Mouse (Mus musculus) cerebellum, adult 2 months (tissue): Measurements from ENCODE around the gene Zmynd10. TPM values are rescaled to one million over a fixed set of nuclear protein-coding genes. Genes with fewer than 3 reads are reported as not detected.
A peak's percentile ranks its signal among the peaks of the same experiment; 100 is the strongest.

Source experiments
- DNase-seq, 2 experiments: peaks; one replicate each; pipeline ENCODE4 v3.0.0; 2021
- H3K27ac ChIP-seq: fragments of 200-500 bp; 2 replicates; pipeline ENCODE4 v1.5.1; 2012; ENCODE audit warnings: low read length, control low read depth, inconsistent platforms; ENCODE audit not compliant: insufficient read depth
- H3K27me3 ChIP-seq: fragments of 200-500 bp; 2 replicates; pipeline ENCODE4 v1.6.1; 2012; ENCODE audit warnings: inconsistent platforms, mild to moderate bottlenecking, low read length, moderate library complexity; ENCODE audit not compliant: control insufficient read depth, insufficient read depth
- H3K4me1 ChIP-seq: fragments of 200-500 bp; 2 replicates; pipeline ENCODE4 v1.6.1; 2011; ENCODE audit warnings: low read length; ENCODE audit not compliant: control insufficient read depth, insufficient read depth
- H3K4me3 ChIP-seq: fragments of 200-500 bp; replicated peaks from 2 replicates; pipeline ENCODE3; 2011; ENCODE audit warnings: mild to moderate bottlenecking, low read depth, low read length, control low read depth; ENCODE audit not compliant: insufficient read depth
- CTCF ChIP-seq: fragments of 200-500 bp; IDR thresholded peaks from 2 replicates; pipeline ENCODE4 v1.5.1; 2011; ENCODE audit warnings: low read depth, mild to moderate bottlenecking, control low read depth, low read length, moderate library complexity, borderline replicate concordance; ENCODE audit not compliant: insufficient read depth
- POLR2A ChIP-seq: fragments of 200-500 bp; IDR thresholded peaks from 2 replicates; pipeline ENCODE4 v1.6.1; 2011; ENCODE audit warnings: low read length, control low read depth, borderline replicate concordance; ENCODE audit not compliant: insufficient read depth
- WGBS: fragments of 180-500 bp; shearing (Covaris S2); methylation state at CpG from one replicate; pipeline ENCODE4 v1.1.7; 2018; 5-methylcytosine and 5-hydroxymethylcytosine counted together
- polyA plus RNA-seq: library from polyadenylated mRNA; depleted of rRNA; stranded (reverse); fragments of >200 nt; gene quantifications from 2 replicates; pipeline ENCODE4 v1.2.3, GENCODE M21; 2012

Gene Zmynd10
- polyA plus RNA-seq, 1 experiment: 1.6 TPM

DNA sequence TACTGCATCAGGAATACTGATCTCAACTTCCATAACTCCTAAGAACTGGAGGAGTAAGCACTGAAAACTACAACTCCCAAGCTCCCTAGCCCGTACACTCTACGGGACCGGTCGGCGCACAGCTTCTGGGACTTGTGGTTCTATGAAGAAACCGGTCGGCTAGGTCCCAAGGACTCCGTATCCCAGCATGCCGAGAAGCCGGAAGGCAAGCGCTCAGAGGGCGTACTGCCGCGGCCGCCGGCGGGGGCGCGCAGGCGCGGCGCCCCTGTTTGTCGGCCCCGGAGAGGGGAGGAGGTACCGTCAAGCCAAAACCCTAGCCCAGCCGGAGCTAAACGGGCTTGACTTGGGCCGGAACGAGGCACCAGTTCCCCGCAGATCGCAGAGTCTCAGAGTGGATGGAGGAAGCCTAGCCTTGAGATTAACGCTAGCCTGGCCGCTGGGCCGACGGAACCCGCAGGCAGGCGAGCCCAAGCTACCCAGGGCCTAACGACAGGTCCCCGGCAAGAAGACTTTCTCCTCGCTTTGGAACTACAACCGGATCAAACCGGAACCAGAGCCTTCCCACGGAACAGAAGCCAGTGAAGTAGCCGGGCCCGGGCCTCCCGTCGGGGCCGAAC lies 13.2 kb upstream of the Zmynd10 start, which contains the start of gene Tmem115:
Gene Tmem115, plus strand, starts transcription at position 155 of the 617 bp plus-strand sequence.
- peak within 1 kb of the TSS; percentile 86 for H3K4me3 ChIP-seq
- peak; percentile 72; the same call in 1 of the 2 replicates for TF ChIP-seq POLR2A
- TF ChIP-seq CTCF: no peak
- peak within 1 kb of the TSS; percentile 71 for H3K27ac ChIP-seq
- WGBS: under 1% methylated on average over 48 of the region's 48 CpGs
- no peaks in the 10 kb centered on the region for H3K27me3 ChIP-seq
- DNase-seq: peak; percentile 91 to 97
- peaks cover 16% of the 10 kb centered on the region; the same call in 1 of the 2 replicates for H3K4me1 ChIP-seq

GRCm38 (mm10) chr9:107534408-107535202 lies 12.5 kb upstream of the Zmynd10 start:
- Histone ChIP-seq H3K4me1 (peaks cover 16% of the 10 kb centered on the region; the same call in 1 of the 2 replicates), H3K27me3 (no peaks in the 10 kb centered on the region), H3K27ac (peak overlapping the region; percentile 71), H3K4me3 (peak overlapping the region; percentile 86)
- no peak for TF ChIP-seq CTCF
- TF ChIP-seq POLR2A: no peak
- WGBS: under 1% methylated on average over 40 of the region's 40 CpGs
- DNase-seq: peak; percentile 42 to 50

GRCm38 (mm10) chr9:107538231-107538630 lies 8.9 kb upstream of the Zmynd10 start:
- TF ChIP-seq POLR2A (no peak), CTCF (no peak)
- Histone ChIP-seq H3K4me1 (peaks cover 16% of the 10 kb centered on the region; the same call in 1 of the 2 replicates), H3K4me3 (no peak overlapping the region), H3K27me3 (no peaks in the 10 kb centered on the region), H3K27ac (no peak overlapping the region)
- peak in 1 of 2 experiments; percentile 44 for DNase-seq
- 7% methylated on average over 7 of the region's 7 CpGs for WGBS

- 55% methylated on average over 3 of the region's 3 CpGs for WGBS
- no peak for TF ChIP-seq CTCF
- no peak for TF ChIP-seq POLR2A
- H3K4me3 ChIP-seq: no peak overlapping the region
- H3K4me1 ChIP-seq: peaks cover 16% of the 10 kb centered on the region
- no peaks in the 10 kb centered on the region for H3K27me3 ChIP-seq
- no peak for DNase-seq
- no peak overlapping the region for H3K27ac ChIP-seq
Observed at GRCm38 (mm10) chr9:107538711-107539110, 8.4 kb upstream of the Zmynd10 start.

GRCm38 (mm10) chr9:107539940-107540339 lies 7.2 kb upstream of the Zmynd10 start:
- TF ChIP-seq CTCF (no peak), POLR2A (no peak)
- peaks cover 16% of the 10 kb centered on the region for H3K4me1 ChIP-seq
- H3K27me3 ChIP-seq: no peaks in the 10 kb centered on the region
- no peak for DNase-seq
- 88% methylated on average over 8 of the region's 8 CpGs for WGBS
- H3K4me3 ChIP-seq: no peak overlapping the region
- no peak overlapping the region for H3K27ac ChIP-seq

DNA sequence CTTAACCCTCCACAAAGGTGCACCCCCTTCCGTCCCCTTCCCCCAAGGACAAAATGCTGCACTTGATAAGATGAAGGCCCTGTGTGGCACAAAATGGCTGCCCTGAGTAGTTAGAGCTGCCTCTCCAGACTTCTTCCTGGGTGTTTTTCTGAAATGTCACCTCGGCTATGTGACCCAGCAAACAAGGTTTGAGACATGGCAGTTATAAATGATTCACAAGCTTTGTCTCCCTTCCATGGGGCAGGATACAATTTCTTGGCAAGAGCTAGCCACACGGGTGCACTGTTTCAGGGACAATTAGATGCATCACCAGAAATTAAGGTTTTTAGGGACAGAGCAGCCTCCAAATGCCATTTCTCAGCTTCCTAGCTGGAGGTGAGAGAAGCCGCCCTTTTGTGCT lies 6.7 kb upstream of the Zmynd10 start:
- H3K4me3 ChIP-seq: no peak overlapping the region
- no peaks in the 10 kb centered on the region for H3K27me3 ChIP-seq
- TF ChIP-seq CTCF (no peak), POLR2A (no peak)
- WGBS: 62% methylated on average over 4 of the region's 4 CpGs
- no peak overlapping the region for H3K27ac ChIP-seq
- H3K4me1 ChIP-seq: peaks cover 16% of the 10 kb centered on the region
- no peak for DNase-seq

DNA sequence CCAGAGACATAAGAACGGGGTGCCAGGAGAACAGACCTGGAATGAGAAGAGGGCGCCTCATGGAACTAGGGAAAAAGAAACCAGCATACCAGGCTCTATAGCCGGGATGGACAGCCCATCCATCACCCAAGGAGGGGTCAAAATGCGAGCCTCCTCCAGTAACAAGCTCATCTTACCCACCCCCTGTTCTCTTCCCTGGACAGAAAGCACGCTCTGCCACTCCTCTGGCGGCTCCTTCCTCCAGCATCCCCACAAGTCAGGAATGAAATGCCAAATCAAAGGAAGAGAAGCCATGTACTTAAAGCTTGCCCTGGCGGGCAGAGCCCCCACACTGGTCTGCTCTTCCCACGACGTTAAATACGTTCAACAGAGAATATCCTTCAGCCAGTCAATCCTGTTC lies 6.1 kb upstream of the Zmynd10 start:
- 34% methylated on average over 10 of the region's 10 CpGs for WGBS
- H3K27me3 ChIP-seq: no peaks in the 10 kb centered on the region
- H3K27ac ChIP-seq: no peak overlapping the region

More for the DNA sequence above, 6.1 kb upstream of the Zmynd10 start:
- TF ChIP-seq CTCF: no peak
- TF ChIP-seq POLR2A: no peak
- Histone ChIP-seq H3K4me3 (no peak overlapping the region), H3K4me1 (peaks cover 13% of the 10 kb centered on the region)
- DNase-seq: no peak
